Mouse (Mus musculus): Measurements from ENCODE around the gene Zfp287. TPM values are rescaled to one million over a fixed set of nuclear protein-coding genes. Genes with fewer than 3 reads are reported as not detected.

The Zfp287 gene
- total RNA-seq (2014; fragmentation: Nextera tagmentation) (not detected in 2 replicates), total RNA-seq (2017) (0.17 and 0.22 TPM in 2 replicates), polyA plus RNA-seq (2012) (not detected in 2 replicates)

DNA sequence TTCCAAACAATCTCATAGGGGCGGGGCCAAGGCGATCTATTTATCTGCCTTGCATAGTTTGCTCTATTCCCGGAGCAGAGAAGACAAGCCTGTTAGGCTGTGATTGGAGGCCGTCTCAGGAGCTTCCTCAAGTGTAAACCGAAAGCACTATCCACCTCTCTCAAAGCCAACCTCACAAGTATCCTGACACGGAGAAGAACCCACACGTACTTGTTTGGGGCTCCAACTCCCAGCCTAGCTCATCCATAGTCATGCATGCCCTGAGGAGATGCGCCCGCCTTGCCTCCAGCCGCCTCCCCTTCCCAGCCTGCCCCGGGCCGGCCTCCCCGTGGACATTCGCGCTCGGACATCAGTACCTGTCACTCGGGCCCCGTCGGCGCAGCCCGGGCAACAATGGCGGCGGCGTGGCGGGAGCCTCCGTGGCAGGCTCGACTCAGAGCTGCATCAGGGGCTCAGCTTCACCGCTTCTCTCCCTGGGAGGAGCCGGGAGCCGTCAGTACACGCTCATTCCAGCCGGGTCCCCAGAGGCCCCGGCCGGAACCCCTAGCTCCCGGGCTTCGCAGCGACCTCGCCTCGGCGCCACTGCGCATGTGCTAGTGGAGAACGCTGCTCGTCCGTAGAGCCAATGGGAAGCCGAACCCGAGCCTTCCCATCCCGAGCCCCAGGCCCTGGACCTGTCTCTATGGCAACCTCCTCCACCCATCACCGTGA lies at the start of gene Zfp287:
Gene Zfp287, minus strand, starts transcription at position 595 of the 711 bp plus-strand sequence.
- Histone ChIP-seq H3K27me3 (ENCODE audit: insufficient read depth, low read length) (peaks cover 13% of the 10 kb centered on the region), H3K9me3 (replicated peaks) (no peaks in the 10 kb centered on the region), H3K36me3 (replicated peaks) (no peaks in the 10 kb centered on the region), H3K4me1 (ENCODE audit: insufficient read depth, low read depth, low read length) (no peaks in the 10 kb centered on the region; the same call in 1 of the 2 replicates), H3K4me3 (ENCODE audit: low read depth, low read length) (no peak within 1 kb of the TSS)
- ATAC-seq (ENCODE audit: extremely low read depth, insufficient number of reproducible peaks, low FRiP score, poor library complexity, severe bottlenecking): no peak
- TF ChIP-seq CTCF (IDR thresholded peaks at IDR 0.05; ENCODE audit: low read depth, low read length) (no peak), GATA1 (IDR thresholded peaks at IDR 0.05; ENCODE audit: borderline replicate concordance, low read length) (no peak), GATA2 (IDR thresholded peaks at IDR 0.05; ENCODE audit: borderline replicate concordance, low read depth, low read length) (no peak), TAL1 (conservative IDR thresholded peaks at IDR 0.05; ENCODE audit: low read depth, low read length) (no peak), POLR2AphosphoS5 (IDR thresholded peaks at IDR 0.05; ENCODE audit: insufficient replicate concordance, low read depth, low read length) (no peak)
- DNase-seq (ENCODE audit: low spot score): no peak

DNA sequence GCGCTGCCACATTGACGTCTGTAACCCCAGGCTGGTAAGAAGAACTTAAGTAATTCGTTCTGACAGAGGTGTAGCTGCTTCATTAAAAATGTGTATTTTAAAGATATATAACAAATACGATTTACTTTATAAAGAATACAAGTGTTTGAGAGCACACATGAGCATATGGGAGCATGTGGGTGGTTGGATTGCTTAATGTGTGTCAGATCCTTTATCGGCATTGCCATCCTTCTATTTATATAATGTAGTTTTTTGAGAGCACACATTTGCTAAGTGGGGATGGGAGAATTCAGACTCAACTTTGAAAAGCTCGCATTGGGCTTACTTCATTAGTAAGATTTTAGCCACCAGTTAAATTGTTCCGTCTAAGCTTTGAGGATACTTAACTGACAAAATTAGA lies 44.8 kb upstream of the Zfp287 start:
- Histone ChIP-seq H3K27me3 (ENCODE audit: insufficient read depth, low read length) (no peaks in the 10 kb centered on the region), H3K36me3 (replicated peaks) (no peaks in the 10 kb centered on the region), H3K4me1 (ENCODE audit: insufficient read depth, low read depth, low read length) (no peaks in the 10 kb centered on the region), H3K4me3 (ENCODE audit: low read depth, low read length) (no peak overlapping the region), H3K9me3 (replicated peaks) (peaks cover 16% of the 10 kb centered on the region)
- DNase-seq (ENCODE audit: low spot score) (no peak), ATAC-seq (ENCODE audit: extremely low read depth, insufficient number of reproducible peaks, low FRiP score, poor library complexity, severe bottlenecking) (no peak)
- TF ChIP-seq TAL1 (conservative IDR thresholded peaks at IDR 0.05; ENCODE audit: low read depth, low read length) (no peak), POLR2AphosphoS5 (IDR thresholded peaks at IDR 0.05; ENCODE audit: insufficient replicate concordance, low read depth, low read length) (no peak), GATA2 (IDR thresholded peaks at IDR 0.05; ENCODE audit: borderline replicate concordance, low read depth, low read length) (no peak), CTCF (IDR thresholded peaks at IDR 0.05; ENCODE audit: low read depth, low read length) (no peak), GATA1 (IDR thresholded peaks at IDR 0.05; ENCODE audit: borderline replicate concordance, low read length) (no peak)

DNA sequence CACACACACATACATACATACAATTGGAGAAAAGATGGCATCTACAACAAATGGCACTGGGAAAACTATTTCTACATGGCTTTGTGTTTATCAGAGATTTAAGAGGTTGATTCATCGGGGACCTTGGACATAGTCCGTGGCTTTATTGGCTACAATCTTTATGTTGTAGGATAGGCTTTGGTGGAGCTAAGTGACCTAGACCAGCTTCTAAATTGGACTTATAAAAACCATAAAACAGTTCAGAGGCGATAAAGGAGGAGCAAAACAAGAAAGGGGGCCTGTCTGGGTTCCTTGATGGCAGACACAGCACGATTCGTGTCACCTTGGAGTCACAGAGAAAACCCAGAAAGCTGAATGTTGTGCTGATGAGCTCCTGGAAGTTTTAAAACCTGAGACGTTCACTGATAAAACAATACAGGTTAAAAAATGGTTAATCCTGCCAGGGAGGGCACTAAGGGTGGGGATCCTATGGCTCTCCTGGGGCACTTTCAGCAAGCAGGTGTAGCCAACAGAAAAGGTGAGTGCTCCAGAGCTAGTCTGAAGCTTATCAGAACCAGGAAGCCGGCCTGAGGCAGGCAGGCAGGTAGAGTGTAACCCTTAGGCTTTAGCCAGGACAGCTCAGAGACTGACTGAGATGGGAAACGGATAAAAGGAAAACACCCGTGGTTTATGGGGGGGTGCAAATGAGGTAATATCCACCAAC lies 29.2 kb upstream of the Zfp287 start:
- no peak overlapping the region for H3K4me3 ChIP-seq (ENCODE audit: low read depth, low read length)
- ATAC-seq (ENCODE audit: extremely low read depth, insufficient number of reproducible peaks, low FRiP score, poor library complexity, severe bottlenecking): no peak

DNA sequence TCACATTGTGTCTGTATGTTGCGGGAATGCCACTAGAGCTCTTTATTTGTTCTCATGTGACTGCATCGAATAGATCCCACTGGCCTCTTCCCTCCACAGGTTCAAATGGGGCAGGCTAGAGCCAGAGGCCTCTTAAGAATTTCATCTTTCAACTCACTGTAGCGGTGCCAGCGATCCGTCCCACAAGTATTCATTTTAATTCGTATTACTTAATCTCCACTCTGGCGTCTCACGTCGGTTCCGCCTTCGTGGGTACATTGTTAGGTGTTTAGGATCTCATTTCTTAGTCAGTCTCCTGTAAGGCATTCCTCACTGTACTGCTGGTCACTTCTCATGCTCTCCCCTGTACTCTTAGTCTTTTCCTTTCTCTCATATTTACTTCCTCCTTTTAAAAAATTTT lies 26.8 kb upstream of the Zfp287 start:
- H3K27me3 ChIP-seq (ENCODE audit: insufficient read depth, low read length): peaks cover 4% of the 10 kb centered on the region; the same call in 1 of the 2 replicates
- DNase-seq (ENCODE audit: low spot score) (no peak), ATAC-seq (ENCODE audit: extremely low read depth, insufficient number of reproducible peaks, low FRiP score, poor library complexity, severe bottlenecking) (no peak)
- no peak for TF ChIP-seq GATA1 (IDR thresholded peaks at IDR 0.05; ENCODE audit: borderline replicate concordance, low read length)
- TF ChIP-seq CTCF (IDR thresholded peaks at IDR 0.05; ENCODE audit: low read depth, low read length): no peak
- no peak for TF ChIP-seq TAL1 (conservative IDR thresholded peaks at IDR 0.05; ENCODE audit: low read depth, low read length)
- no peak for TF ChIP-seq GATA2 (IDR thresholded peaks at IDR 0.05; ENCODE audit: borderline replicate concordance, low read depth, low read length)
- TF ChIP-seq POLR2AphosphoS5 (IDR thresholded peaks at IDR 0.05; ENCODE audit: insufficient replicate concordance, low read depth, low read length): no peak
- no peaks in the 10 kb centered on the region for H3K36me3 ChIP-seq (replicated peaks)
- H3K4me3 ChIP-seq (ENCODE audit: low read depth, low read length): no peak overlapping the region
- H3K4me1 ChIP-seq (ENCODE audit: insufficient read depth, low read depth, low read length): no peaks in the 10 kb centered on the region
- no peaks in the 10 kb centered on the region for H3K9me3 ChIP-seq (replicated peaks)

More for the DNA sequence above, 29.2 kb upstream of the Zfp287 start:
- TF ChIP-seq GATA1 (IDR thresholded peaks at IDR 0.05; ENCODE audit: borderline replicate concordance, low read length) (no peak), POLR2AphosphoS5 (IDR thresholded peaks at IDR 0.05; ENCODE audit: insufficient replicate concordance, low read depth, low read length) (no peak), CTCF (IDR thresholded peaks at IDR 0.05; ENCODE audit: low read depth, low read length) (no peak), GATA2 (IDR thresholded peaks at IDR 0.05; ENCODE audit: borderline replicate concordance, low read depth, low read length) (no peak), TAL1 (conservative IDR thresholded peaks at IDR 0.05; ENCODE audit: low read depth, low read length) (no peak)
- DNase-seq (ENCODE audit: low spot score): no peak
- H3K36me3 ChIP-seq (replicated peaks): no peaks in the 10 kb centered on the region
- H3K27me3 ChIP-seq (ENCODE audit: insufficient read depth, low read length): peaks cover 6% of the 10 kb centered on the region; the same call in 1 of the 2 replicates
- H3K4me1 ChIP-seq (ENCODE audit: insufficient read depth, low read depth, low read length): no peaks in the 10 kb centered on the region
- no peaks in the 10 kb centered on the region for H3K9me3 ChIP-seq (replicated peaks)

DNA sequence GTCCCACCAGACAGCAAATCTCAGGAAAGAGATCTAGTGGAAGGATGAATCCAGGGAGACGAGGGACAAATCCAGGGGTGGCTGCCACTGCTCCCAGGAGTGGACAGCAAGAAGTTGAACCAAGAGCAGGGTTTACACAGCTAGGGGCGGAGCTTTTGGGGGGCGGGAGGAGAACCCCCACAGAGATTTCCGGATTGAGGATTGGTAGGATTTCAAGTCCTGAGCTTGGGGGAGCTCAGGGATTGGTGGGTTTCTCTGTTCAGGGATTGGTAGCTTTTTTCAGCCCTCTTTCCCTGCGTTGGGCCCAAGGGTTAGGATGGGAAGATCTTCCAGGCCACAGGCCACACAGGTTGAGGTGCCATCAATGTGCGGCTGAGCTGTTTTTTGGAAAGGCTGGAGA lies 26.2 kb upstream of the Zfp287 start:
- peaks cover 4% of the 10 kb centered on the region; the same call in 1 of the 2 replicates for H3K27me3 ChIP-seq (ENCODE audit: insufficient read depth, low read length)
- no peaks in the 10 kb centered on the region for H3K36me3 ChIP-seq (replicated peaks)
- H3K4me3 ChIP-seq (ENCODE audit: low read depth, low read length): no peak overlapping the region
- H3K4me1 ChIP-seq (ENCODE audit: insufficient read depth, low read depth, low read length): no peaks in the 10 kb centered on the region
- TF ChIP-seq GATA2 (IDR thresholded peaks at IDR 0.05; ENCODE audit: borderline replicate concordance, low read depth, low read length): no peak
- no peak for TF ChIP-seq CTCF (IDR thresholded peaks at IDR 0.05; ENCODE audit: low read depth, low read length)
- no peak for ATAC-seq (ENCODE audit: extremely low read depth, insufficient number of reproducible peaks, low FRiP score, poor library complexity, severe bottlenecking)
- DNase-seq (ENCODE audit: low spot score): no peak
- no peaks in the 10 kb centered on the region for H3K9me3 ChIP-seq (replicated peaks)

DNA sequence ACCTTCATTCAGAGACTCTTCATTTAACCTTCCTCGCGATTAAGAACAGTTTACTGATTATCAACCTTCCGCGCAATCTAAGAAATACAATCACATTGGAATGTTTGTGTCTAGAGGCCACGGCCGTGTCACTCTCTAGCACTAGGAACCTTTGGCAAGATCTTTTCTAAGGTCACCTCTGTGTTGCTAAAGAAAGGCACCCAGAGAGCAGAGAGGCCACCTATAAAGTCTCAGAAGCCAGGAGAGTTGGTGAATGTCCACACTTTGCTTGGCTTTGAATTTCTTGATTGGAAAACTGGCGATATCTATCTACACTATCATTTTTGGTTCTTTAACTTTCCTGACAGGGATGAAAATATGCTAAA lies 25.4 kb upstream of the Zfp287 start:
- Histone ChIP-seq H3K4me3 (ENCODE audit: low read depth, low read length) (no peak overlapping the region), H3K27me3 (ENCODE audit: insufficient read depth, low read length) (peaks cover 4% of the 10 kb centered on the region), H3K9me3 (replicated peaks) (no peaks in the 10 kb centered on the region), H3K4me1 (ENCODE audit: insufficient read depth, low read depth, low read length) (no peaks in the 10 kb centered on the region), H3K36me3 (replicated peaks) (no peaks in the 10 kb centered on the region)
- TF ChIP-seq GATA2 (IDR thresholded peaks at IDR 0.05; ENCODE audit: borderline replicate concordance, low read depth, low read length): no peak
- TF ChIP-seq POLR2AphosphoS5 (IDR thresholded peaks at IDR 0.05; ENCODE audit: insufficient replicate concordance, low read depth, low read length): no peak
- TF ChIP-seq CTCF (IDR thresholded peaks at IDR 0.05; ENCODE audit: low read depth, low read length): no peak
- TF ChIP-seq GATA1 (IDR thresholded peaks at IDR 0.05; ENCODE audit: borderline replicate concordance, low read length): no peak
- TF ChIP-seq TAL1 (conservative IDR thresholded peaks at IDR 0.05; ENCODE audit: low read depth, low read length): no peak
- DNase-seq (ENCODE audit: low spot score): no peak
- ATAC-seq (ENCODE audit: extremely low read depth, insufficient number of reproducible peaks, low FRiP score, poor library complexity, severe bottlenecking): no peak
